Mouse (Mus musculus): ENCODE measurements around the gene Kif2c.

Kif2c gene

DNA sequence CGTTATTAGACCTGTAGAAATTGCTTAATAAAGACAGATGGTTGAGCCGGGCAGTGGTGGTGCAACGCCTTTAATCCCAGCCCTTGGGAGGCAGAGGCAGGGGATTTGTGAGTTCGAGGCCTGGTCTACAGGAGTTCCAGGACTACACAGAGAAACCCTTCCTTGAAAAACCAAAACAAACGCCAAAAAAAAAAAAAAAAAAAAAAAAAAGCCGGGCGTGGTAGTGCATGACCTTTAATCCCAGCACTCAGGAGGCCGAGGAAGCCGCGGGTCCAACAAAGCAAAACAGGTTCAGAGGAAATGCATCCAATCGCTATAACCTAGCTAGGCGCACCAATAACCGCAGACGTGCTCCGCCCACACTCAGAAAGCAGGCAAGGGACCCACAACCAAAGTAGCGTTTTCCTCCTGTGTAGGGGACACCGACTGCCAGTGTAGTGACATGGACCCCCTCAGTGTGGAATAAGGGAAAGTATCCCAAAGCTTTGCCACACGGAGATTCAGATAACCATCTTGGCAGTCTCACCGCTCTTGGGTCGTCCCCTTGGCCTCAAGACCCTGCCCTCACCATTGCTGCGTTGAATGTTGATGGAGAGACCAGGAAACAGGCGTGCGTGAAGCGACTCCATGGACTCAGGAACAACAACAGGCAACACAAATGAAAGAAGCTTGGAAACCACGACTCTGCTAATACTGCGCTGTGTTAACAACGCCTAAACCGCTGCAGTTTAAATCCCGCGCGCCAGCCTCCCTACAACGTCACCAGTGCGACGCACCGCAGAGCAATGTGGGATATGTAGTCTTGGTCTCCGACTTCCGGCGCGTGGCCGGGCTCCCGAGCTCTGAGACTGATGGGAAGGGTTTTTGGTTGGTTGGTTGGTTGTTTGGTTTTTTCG, at the start of gene Kif2c:
TSS of gene Kif2c (minus strand) at position 777 of the 896 bp plus-strand sequence.
- peak; percentile 93 for DNase-seq (ENCODE audit: low read depth, low spot score)

DNA sequence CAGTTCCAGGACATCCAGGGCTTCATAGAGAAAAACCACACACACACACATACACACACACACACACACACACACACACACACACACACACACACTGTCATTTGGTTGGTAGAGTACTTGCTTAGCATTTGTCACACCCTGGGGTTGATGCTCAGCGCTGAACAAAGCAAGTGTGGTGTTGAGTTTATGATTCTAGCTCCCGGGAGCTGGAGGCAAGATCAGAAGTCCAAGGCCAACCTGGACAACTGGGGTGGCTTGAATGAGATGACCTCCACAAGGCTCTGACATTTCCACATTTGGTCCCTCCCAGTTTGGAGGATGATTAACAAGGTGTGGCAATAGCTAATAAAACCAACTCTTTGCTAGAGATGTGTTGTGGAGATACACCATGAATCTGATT, 48.8 kb upstream of the Kif2c start:
- no peak for DNase-seq (ENCODE audit: low read depth, low spot score)

DNA sequence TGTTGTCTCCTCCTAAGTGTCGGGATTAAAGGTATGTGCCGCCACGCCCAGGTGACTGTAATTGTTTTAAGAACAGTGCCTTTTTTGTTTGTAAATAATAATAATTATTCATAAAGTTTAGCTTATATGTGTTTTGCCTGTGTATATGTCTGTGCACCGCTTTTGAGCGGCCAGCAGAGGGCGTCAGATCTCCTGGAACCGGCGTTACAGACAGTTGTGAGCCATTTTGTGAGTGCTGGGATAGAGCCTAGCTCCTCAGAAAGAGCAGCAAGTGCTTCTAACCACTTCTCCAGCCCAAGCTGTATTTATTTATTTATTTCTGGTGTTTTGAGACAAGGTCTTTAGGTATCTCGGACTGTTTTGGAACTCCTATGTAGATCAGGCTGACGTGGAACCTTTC, 47.9 kb upstream of the Kif2c start:
- no peak for DNase-seq (ENCODE audit: low read depth, low spot score)

GRCm38 (mm10) chr4:117229590-117229989, 47.2 kb upstream of the Kif2c start:
- no peak for DNase-seq (ENCODE audit: low read depth, low spot score)

- no peak for DNase-seq (ENCODE audit: low read depth, low spot score)
These were observed 42.8 kb upstream of the Kif2c start for GRCm38 (mm10) chr4:117225250-117225649.

DNA sequence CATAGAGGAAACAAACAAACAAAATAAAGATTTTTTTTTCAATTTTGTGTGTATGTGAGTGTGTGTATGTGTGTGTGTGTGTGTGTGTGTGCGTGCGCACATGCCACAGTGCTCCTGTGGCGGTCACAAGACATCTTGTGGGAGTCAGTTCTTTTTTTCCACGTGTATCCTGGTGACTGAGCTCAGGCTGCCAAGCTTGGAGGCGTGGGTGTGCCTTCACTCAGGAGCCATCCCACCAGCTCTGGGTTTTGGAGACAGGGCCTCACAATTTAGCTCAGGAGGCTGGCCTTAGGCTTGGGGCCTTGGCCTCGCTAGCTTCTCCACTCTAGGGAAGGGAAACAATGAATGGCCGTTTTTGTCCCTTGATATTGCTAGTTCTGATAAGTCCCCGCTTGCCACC, 41.7 kb upstream of the Kif2c start:
- no peak for DNase-seq (ENCODE audit: low read depth, low spot score)

- no peak for DNase-seq (ENCODE audit: low read depth, low spot score)
These were observed 40.6 kb upstream of the Kif2c start for GRCm38 (mm10) chr4:117223001-117223400.

DNA sequence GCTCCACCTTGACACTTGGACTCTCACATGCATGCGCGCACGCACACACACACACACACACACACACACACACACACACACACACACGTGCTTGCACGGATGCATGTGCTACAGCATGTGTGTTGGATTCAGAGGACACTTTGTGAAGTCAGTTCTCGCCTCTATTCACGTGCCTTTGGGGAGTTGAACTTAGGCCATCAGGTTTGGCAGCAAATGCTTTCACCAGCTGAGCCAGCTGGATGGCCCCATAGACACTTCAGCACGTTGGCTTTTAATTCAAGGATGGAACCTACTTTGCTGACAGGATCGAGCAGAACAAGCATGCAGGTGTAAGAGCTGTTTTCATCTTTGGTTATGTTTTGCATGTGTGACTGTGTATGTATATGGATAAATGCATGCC, 39.4 kb upstream of the Kif2c start:
- no peak for DNase-seq (ENCODE audit: low read depth, low spot score)

GRCm38 (mm10) chr4:117220741-117221515, 38.5 kb upstream of the Kif2c start:
- peak; percentile 45 for DNase-seq (ENCODE audit: low read depth, low spot score)

- DNase-seq (ENCODE audit: low read depth, low spot score) = peak; percentile 58
These were observed 36.2 kb upstream of the Kif2c start for GRCm38 (mm10) chr4:117218517-117219219.

DNA sequence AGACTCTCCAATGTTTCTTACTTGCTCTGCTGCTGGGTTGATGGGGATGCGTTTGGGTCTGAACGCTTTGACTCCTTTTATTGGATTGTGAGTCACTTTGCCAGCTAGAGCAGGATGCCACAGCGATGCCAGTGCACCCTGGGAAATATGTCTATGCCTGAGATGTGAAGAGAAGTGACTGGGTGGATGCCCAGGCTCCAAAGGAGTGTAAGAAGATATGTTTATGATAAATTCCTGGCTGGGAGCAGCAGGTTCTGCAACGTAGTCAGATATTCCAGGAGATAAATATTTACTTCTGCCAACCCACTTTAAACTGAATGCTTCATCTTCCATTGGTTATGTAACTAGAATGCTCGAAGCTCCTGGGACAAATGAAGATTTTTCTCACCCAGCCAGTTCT, 34.6 kb upstream of the Kif2c start:
- DNase-seq (ENCODE audit: low read depth, low spot score) = no peak

DNA sequence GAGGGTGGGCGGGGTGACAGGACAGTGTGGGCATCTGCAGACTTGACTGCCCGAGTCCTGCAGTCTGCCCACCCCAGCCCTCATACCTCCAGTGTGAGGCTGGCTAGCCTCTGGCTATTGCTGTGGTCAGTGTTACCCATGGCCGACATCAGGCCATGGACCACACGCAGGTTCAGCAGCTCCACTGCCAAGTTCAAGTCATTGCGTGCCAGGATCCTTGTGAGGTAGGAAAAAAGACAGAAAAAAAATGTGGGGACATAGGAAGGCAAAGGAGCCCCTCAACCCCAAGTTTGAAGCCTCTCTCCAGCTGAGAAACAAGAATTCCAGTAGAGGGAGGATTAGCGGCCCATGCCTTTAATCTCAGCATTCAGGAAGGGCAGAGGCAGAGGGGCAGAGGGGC, 31.8 kb upstream of the Kif2c start:
- no peak for DNase-seq (ENCODE audit: low read depth, low spot score)

DNA sequence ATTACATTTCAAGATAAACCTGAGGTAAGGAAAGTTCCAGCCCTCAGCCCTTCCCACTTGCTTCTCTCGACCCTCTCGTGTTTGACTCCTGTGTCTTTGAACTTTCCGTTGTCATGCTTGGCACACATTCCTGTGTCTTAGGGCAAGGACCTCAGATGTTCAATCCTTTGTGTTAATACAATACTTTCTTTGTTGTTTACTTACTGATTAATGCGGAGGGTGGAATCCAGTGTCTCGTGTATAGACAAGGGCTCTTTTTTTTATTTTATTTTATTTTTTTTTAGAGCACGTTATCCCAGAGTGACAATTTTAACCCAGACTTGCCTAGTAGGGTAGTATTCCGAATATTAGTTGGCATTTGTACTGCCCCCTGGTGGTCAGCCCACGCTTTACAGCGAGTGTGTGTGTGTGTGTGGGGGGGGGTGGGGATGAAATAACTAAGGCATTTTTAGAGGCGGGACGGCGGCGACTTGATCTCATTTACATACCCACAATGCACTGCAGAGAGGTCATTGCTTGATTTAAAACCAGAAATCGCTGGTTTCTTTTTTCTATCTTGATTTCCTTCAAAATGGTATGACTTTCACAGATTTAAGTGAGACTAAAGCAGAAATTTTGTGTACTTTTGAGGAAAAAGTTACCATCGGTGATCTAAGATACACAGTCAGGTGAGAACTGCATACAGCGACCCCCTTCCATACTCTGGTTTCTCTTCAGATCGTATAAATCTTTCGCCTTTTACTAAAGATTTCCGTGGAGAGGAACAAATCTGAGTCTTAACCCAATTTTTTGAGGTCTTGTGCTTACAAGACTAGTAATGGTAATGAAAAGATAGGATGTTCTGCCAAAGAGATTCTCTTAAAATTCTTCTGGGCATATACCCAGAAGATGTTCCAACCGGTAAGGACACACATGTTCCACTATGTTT, 28.0 kb upstream of the Kif2c start:
- DNase-seq (ENCODE audit: low read depth, low spot score) = peak; percentile 90

DNA sequence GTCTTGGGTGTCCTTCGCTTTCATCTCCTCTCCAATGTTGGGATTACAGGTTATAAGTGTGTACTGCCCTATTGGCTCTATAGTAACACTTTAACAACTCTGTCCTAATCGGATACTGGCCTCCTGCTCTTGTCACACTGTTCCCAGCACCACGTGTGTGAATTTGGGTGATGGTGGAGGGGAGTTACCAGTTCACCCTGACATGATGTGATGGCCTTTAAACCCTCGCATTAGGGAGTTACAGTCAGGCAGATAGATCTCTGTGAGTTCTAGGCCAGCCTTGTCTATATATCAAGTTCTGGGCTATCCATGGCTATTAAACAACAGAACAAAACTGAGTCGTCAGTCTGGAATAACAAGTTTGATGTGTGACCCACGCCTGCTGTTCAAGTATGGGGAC, 27.2 kb upstream of the Kif2c start:
- peak; percentile 12 for DNase-seq (ENCODE audit: low read depth, low spot score)

DNA sequence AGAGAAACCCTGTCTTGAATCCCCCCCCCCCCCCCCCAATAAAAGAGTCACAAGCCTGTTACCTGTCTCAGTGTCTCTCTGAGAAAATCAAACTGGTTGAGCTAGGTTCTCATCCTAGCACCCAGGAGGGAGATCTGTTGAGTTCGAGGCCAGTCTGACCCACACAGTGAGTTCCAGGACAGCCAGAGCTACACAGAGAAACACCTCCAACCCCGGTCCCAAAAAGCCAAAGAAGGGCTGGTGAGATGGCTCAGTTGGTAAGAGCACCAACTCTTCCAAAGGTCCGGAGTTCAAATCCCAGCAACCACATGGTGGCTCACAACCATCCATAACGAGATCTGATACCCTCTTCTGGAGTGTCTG, 20.5 kb upstream of the Kif2c start:
- DNase-seq (ENCODE audit: low read depth, low spot score) = no peak

GRCm38 (mm10) chr4:117202046-117202991, 19.9 kb upstream of the Kif2c start:
- DNase-seq (ENCODE audit: low read depth, low spot score) = peak; percentile 86

GRCm38 (mm10) chr4:117191804-117192203, 9.4 kb upstream of the Kif2c start:
- no peak for DNase-seq (ENCODE audit: low read depth, low spot score)

- DNase-seq (ENCODE audit: low read depth, low spot score) = peak; percentile 8
These were observed 8.2 kb upstream of the Kif2c start for GRCm38 (mm10) chr4:117190660-117191059.

GRCm38 (mm10) chr4:117189856-117190543, 7.6 kb upstream of the Kif2c start:
- DNase-seq (ENCODE audit: low read depth, low spot score) = peak; percentile 86
